Mouse (Mus musculus) 3T3-L1 (cell line): Measurements from ENCODE around the gene Tbc1d30.

Experiments used
- DNase-seq: peaks from one replicate; pipeline ENCODE4 v3.0.0-alpha.2; 2015; ENCODE audit warnings: low read depth, low spot score

Gene Tbc1d30

DNA sequence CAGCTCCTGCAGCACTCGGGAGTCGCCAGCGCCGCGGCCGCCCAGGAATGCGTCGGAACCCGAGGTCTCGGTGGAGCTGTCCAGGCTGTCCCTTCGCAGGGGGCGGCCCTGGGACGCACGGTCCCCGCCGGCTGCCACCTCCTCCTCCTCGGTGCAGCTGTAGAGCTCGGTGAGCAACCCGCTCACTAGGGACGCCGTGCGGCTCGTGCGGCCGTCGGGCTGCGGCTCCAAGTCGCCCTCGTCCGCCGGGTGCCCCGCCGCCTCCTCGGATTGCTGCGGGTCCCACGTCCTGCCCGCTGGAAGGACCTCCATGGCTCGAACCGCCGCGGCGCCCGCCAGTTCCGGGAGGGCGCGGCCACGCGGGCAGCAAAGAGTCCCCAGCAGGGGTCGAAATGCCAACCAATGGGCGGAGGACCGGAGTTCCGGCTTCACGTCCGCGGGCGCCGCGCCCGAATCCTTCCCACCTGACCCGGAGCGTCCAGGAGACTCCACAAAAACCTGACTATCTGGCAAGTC lies at the start of gene Tbc1d30:
TSS of gene Tbc1d30 (minus strand) at position 213 of the 516 bp plus-strand sequence.
- no peak for DNase-seq

GRCm38 (mm10) chr10:121398599-121398998 lies 47.5 kb upstream of the Tbc1d30 start:
- no peak for DNase-seq

GRCm38 (mm10) chr10:121395542-121396176 lies 44.6 kb upstream of the Tbc1d30 start:
- no peak for DNase-seq

DNA sequence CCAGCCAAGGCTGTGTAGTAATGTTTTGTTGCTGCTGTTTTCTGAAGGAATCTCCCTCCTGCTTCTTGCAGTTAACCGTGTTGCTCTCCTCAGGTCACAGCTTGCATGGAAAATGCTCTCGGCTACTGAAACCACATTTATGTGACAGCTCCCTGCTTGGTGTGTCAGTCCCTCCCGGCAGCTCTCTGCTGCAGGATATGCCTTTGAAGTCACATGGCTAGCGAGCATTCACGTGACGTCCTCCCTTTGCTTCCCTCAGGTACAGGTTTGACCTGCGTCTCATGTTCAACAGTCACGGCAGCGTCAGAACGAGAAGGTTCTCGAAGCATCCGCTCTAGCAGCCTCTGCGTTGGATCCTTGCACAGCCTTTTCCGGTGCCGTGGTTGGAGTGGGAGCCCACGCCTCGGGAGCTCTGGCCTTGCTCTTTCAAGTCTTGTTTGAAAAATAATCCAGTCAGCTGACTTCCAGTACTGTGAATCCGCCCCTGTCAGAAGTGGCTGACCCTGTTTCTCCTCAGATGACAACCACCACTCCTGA lies 43.8 kb upstream of the Tbc1d30 start:
- no peak for DNase-seq

GRCm38 (mm10) chr10:121394270-121394669 lies 43.2 kb upstream of the Tbc1d30 start:
- DNase-seq: no peak

GRCm38 (mm10) chr10:121391901-121392300 lies 40.8 kb upstream of the Tbc1d30 start:
- no peak for DNase-seq

GRCm38 (mm10) chr10:121390602-121391001 lies 39.5 kb upstream of the Tbc1d30 start:
- no peak for DNase-seq

DNA sequence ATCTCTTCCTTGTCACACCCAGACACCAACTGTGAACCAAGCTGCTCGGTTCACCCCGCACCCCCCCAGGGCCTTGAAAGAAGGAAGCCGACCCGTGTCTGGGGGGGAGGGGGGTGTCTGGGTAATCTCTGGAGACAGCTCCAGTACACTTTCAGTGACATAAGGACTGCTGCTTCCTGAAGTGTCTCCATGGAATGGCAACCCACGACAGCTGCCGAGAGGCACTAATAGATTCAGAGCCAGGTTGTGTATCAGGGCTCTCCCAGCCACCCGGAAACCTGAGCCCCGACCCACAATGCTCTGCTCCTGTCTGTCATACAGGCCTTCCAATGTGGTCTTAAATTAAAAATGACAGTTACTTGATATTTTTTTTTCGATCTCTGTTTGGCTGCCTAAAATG lies 35.3 kb upstream of the Tbc1d30 start:
- DNase-seq: no peak

DNA sequence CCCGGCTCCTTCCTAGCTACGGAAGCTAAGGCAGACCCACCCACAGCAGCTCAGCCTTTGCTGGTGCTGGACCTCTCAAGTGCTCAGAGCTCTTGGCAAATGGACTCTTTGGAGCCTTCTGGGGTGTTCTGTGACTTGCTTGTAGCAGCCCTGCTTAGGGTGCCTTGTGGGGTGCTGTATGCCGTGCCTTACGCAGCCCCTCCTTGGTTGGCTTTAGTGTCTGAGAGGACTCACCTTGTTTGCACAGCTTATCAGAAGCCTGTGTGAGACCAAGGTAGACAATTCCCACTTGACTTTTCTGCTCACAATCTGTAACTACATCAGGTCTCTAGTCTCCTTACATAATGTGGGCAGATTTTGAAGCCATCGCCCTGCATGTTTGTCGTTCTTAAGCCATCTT lies 34.6 kb upstream of the Tbc1d30 start:
- DNase-seq: no peak

DNA sequence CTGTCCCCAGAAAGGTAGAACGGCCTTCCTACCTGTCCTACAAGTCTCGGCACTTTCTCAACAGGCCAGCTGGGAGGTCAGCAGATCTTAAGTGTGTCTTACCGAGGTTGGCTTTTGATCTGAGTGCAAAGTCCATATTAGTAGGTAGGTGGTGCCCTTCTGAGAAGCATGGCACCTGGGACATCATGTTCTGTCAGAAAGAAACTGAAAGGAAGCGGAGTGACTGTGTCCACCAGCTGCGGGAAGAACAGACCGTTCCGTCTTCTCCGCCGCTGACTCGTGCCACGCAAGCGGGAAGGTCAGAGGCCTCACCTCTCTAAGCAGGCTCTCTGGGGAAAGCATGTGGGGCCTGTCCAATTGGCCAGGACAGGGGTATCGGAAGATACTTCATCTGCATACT lies 33.6 kb upstream of the Tbc1d30 start:
- DNase-seq: no peak

DNA sequence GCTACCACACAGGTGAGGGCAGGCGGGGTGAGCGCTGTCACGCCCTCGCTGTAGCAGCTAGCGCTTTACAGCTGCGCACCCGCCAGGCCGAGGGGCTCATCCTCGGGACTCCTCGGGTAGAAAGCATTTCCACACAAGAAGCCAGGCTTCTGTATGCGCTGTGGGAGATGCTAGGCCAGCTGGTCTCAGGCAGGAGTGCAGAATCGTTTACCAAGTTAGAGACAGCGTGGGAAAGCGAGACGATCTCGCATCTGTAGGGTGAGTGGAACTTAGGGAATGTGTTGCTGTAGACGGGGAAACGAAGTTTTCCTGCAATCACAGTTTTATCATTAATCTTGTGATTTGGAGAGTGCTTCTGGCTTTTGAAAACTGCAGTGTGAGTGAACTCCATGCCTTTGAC lies 30.2 kb upstream of the Tbc1d30 start:
- no peak for DNase-seq

GRCm38 (mm10) chr10:121379387-121379786 lies 28.3 kb upstream of the Tbc1d30 start:
- peak; percentile 21 for DNase-seq

DNA sequence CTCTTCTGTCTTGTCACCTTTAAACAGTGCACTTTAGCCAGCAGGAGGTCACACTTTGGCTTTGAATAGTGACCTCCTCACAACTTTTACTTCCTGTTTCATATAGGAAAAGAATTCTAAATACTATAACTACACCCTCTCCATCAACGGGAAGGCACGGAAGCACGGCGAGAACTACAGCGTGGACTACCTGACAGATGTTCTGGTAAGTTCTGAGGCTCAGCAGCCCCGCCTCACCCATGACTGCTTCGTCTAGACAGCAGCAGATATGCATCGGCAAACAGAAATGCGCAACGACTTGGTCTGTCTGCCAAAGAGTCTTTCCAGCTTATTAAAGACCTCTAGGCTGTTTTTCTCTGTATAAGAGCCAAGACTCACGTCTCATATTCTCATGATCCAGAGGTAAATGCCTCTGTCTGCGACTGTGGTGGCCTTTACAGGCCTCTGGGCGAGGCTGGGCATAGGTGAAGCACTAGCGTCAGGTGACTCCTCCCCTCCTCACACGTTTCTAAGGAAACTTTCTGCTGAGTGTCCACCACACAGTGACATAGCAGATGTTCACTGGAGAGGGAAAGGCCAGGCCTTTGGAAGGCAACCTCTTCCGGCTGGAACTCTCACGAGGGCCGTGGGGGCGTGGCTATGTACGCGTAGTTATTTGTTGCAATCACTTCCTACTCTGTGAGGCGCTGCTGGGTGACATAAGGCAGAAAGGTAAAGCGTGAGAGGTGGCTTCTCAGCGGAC lies 25.6 kb upstream of the Tbc1d30 start:
- no peak for DNase-seq

DNA sequence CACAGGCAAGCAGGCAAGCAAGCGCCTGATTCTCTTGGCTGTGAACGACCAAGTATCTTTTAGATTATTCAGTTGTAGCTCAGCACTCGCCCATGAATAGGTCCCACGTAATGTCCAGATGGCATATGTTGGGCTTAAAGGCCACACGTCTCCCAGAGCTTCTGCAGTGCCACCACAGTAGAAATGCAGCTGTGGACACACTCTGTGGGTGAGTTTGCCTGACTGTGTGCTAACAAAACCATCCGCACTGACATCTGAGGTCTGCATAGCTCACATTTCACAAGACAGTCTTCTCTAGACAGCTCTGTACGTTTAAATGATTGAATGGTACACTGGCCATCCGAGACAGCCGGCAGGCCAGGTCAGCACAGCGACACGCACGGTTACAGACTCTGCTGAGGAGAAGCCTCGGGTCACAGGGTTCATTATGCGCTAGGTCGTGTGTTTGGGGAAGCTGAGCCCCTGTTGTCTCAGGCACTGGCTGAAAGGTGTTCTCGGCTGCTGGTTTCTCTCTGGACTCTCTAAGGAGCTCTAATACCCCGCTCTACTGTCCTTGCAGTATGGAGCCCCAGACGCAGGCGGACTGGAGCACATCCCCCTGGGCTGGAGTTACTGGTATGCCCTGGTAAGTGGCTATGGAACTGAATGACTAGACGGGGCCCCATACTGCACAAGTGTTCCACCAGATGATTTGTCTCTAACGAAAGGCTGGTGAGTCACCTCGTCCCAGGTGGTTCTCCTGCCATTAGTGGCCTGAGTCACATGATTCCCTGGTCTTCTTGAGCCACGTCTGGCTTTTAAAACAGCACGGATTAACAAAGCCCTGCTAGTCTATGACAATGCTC lies 24.8 kb upstream of the Tbc1d30 start:
- no peak for DNase-seq

DNA sequence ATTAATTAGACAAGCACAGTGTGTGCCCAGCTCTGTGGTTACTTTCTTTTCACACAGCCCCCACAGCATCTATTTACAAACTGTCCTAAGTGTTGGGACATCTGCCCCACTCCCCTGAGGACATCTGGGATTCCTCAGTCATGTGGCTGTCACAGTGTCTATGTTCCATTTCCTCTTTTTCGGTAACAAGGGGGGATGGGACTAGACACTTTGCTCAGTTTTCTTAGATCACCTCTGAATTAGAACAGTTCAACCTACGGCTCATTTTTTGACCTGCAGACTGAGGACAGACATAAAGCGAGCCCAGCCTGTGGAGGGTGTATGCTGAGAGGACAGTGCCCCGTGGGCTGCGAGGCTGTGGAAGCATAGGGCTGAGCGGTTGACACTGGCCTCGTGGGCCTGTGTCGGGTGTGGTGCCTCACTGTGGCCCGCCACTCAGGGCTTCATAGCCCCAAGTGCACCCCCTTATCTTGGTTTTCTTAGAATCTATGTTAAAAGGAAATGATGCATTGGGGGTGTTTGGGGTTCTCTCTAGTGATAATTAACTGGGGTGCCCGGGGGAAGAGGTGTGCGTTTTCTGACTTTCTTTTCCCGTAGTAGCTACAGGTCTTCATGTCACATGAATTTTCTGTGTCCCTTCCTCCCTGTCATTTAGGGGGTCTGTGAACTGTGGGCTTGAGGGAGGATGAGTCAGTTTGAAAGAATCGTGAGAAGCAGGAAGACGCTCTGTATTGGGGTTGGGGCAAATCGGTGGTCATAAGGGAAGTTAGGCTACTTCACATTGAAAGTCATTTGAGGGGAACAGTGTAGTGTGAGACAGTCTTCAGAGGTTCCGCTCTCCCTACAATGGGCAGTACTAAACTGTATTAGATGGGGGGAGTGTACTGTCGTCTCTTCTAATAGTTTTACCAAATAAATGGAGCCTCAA lies 23.9 kb upstream of the Tbc1d30 start:
- no peak for DNase-seq

DNA sequence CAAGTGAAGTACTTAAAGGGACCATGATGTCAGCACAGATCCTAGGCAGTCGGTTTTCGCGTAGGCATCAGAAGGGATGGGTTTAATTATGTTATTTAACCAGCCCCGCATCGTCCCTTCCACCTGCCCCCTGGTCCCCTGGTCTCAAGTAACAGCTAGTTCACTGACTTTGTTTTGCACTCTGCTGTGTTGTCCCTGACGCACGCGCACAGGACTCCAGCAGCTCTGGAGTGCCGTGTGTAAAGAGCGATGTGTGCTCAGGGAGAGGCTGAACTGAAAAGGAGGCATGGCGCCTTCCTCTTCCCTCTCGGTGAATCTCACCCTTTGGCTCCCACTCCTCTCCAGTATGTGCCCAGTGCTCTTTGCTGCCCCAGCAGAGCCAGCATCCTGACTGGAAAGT lies 22.9 kb upstream of the Tbc1d30 start:
- DNase-seq: no peak

- peak; percentile 25 for DNase-seq
Measured at GRCm38 (mm10) chr10:121370777-121371176, 19.7 kb upstream of the Tbc1d30 start.

DNA sequence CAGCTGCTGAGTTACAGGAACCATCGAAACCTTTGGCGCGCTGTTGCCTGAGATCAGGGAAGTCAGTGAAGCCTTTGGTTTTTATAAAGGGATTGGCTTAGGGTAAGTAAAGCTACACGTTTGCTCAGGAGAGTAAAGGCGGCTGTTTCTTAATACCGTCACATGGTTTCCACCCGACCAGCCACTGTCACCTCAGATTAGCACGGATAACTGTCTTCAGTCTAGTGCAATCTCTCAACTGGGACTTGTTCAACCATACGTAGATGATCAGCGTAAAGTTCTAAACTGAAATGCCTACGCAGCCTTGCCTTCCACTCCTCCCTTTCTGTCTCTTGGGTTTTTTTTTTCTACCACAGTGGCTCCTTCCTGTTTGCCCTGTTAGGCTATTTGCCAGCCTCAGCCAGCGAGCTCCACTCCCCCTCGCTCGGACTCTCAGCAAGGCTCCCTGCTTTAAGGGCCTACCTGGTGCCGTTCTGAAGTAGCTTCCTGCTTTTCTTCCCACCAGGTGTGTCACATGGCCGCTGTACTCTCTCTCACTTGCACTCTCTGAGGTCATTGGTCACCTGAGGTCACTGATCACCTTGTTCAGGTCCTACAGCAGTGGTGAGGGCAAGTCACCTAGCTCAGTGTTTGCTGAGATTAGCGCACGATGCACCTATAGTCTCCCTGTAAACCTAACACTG lies 17.8 kb upstream of the Tbc1d30 start:
- no peak for DNase-seq

GRCm38 (mm10) chr10:121367780-121368179 lies 16.7 kb upstream of the Tbc1d30 start:
- no peak for DNase-seq

- DNase-seq: no peak
Measured at GRCm38 (mm10) chr10:121367271-121367670, 16.2 kb upstream of the Tbc1d30 start.
